Mouse (Mus musculus): ENCODE data around the gene Arhgap35. TPM values are rescaled to one million over a fixed set of nuclear protein-coding genes. Genes with fewer than 3 reads are reported as not detected.
A peak's percentile ranks its signal among the peaks of the same experiment; 100 is the strongest.

Arhgap35 gene
- polyA plus RNA-seq, 1 experiment from 2014 or later, result 2.6 TPM

DNA sequence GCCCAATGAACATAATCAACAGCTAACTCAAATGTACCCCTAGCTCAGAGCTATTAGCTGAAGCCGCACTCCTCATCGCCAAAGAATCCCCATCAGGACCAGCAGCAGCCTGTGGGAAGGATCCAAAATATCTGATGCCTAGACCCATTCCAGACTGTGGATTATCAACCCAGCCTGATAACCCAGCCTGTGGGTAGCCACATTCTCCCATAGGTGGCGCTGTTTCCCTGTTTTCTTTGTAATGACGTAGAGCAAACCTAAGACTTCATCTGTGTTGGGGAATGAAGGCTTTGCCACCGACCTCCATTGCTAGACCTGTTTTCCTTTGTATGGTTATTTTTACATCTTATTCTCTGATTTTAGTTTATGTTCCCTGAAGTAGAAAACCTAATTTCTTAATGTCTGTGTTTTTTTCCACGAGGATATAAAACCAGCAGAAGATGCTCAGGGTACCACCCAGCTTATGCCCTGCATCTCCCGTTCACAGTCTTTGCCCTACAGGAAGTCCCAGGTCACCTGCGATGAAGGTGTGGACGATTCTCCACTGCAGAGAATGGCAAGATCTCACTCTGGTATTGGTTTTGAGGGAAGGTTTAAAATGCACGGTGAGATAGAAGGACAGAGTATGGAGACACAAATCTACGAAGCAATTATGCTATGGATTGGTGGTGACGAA is 13.4 kb upstream of the Arhgap35 start:
- Histone ChIP-seq H3K27me3 (ENCODE audit: control insufficient read depth, insufficient read depth, low read depth, low read length) (no peaks in the 10 kb centered on the region), H3K27ac (ENCODE audit: low read length) (no peak overlapping the region), H3K4me3 (ENCODE audit: low read depth, low read length) (no peak overlapping the region), H3K9ac (ENCODE audit: low read depth, low read length) (no peak overlapping the region), H3K9me3 (replicated peaks; ENCODE audit: control insufficient read depth, low read length) (no peaks in the 10 kb centered on the region), H3K4me2 (ENCODE audit: low read depth, low read length) (no peak overlapping the region), H3K36me3 (ENCODE audit: control insufficient read depth, insufficient read depth) (no peaks in the 10 kb centered on the region), H3K4me1 (ENCODE audit: control insufficient read depth, low read depth, low read length) (no peaks in the 10 kb centered on the region)
- 29% methylated on average over 12 of the region's 12 CpGs for WGBS (ENCODE audit: insufficient replicate concordance)
- no peak for ATAC-seq (ENCODE audit: low read depth)

DNA sequence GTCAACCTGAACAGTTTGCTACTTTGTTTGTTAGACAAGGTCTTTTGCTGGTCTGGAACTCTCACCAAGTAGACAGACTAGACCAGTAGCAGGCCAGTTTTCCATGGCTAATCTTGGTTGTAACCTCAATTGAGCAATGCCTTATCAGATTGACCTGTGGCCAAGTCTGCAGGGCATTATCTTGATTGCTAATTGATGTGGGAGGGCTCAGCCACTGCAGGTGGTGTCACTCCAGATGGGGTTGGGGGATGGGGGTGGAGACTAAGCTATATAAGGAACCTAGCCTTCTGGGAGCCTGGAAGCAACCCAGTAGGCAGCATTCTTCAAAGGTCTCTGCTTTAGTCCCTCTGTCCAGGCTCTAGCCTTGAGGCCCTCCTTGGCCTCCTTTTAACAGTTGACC is 8.9 kb upstream of the Arhgap35 start:
- Histone ChIP-seq H3K9me3 (replicated peaks; ENCODE audit: control insufficient read depth, low read length) (no peaks in the 10 kb centered on the region), H3K36me3 (ENCODE audit: control insufficient read depth, insufficient read depth) (no peaks in the 10 kb centered on the region), H3K9ac (ENCODE audit: low read depth, low read length) (no peak overlapping the region), H3K4me1 (ENCODE audit: control insufficient read depth, low read depth, low read length) (peaks cover under 1% of the 10 kb centered on the region; the same call in 1 of the 2 replicates), H3K4me3 (ENCODE audit: low read depth, low read length) (no peak overlapping the region), H3K4me2 (ENCODE audit: low read depth, low read length) (no peak overlapping the region), H3K27me3 (ENCODE audit: control insufficient read depth, insufficient read depth, low read depth, low read length) (peaks cover 7% of the 10 kb centered on the region), H3K27ac (ENCODE audit: low read length) (no peak overlapping the region)
- ATAC-seq (ENCODE audit: low read depth), result peak; percentile 24; the same call in 1 of the 2 replicates

DNA sequence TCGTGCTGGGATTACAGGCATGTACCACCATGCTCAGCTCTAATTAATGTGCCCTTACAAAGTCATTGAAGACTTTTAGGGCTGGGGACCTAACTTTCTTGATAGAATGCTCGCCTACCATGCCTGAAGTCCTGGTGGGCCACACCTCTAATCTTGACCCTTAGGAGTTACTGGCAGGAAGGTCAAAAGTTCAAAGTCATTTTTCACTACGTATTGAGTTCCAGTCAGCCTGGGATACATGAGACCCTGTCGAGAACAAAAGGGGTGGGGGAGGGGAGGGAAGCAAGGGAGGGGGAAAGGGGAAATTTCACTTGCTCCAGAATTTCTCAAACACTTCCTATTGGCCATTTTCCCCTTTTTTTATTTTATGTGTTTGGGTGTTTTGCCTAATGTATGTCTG is 8.3 kb upstream of the Arhgap35 start:
- Histone ChIP-seq H3K4me2 (ENCODE audit: low read depth, low read length) (no peak overlapping the region), H3K9me3 (replicated peaks; ENCODE audit: control insufficient read depth, low read length) (no peaks in the 10 kb centered on the region), H3K27me3 (ENCODE audit: control insufficient read depth, insufficient read depth, low read depth, low read length) (peaks cover 9% of the 10 kb centered on the region), H3K4me3 (ENCODE audit: low read depth, low read length) (no peak overlapping the region), H3K4me1 (ENCODE audit: control insufficient read depth, low read depth, low read length) (peaks cover 6% of the 10 kb centered on the region; the same call in 1 of the 2 replicates), H3K9ac (ENCODE audit: low read depth, low read length) (no peak overlapping the region), H3K36me3 (ENCODE audit: control insufficient read depth, insufficient read depth) (no peaks in the 10 kb centered on the region), H3K27ac (ENCODE audit: low read length) (no peak overlapping the region)
- 39% methylated on average over 4 of the region's 4 CpGs for WGBS (ENCODE audit: insufficient replicate concordance)
- no peak for ATAC-seq (ENCODE audit: low read depth)

DNA sequence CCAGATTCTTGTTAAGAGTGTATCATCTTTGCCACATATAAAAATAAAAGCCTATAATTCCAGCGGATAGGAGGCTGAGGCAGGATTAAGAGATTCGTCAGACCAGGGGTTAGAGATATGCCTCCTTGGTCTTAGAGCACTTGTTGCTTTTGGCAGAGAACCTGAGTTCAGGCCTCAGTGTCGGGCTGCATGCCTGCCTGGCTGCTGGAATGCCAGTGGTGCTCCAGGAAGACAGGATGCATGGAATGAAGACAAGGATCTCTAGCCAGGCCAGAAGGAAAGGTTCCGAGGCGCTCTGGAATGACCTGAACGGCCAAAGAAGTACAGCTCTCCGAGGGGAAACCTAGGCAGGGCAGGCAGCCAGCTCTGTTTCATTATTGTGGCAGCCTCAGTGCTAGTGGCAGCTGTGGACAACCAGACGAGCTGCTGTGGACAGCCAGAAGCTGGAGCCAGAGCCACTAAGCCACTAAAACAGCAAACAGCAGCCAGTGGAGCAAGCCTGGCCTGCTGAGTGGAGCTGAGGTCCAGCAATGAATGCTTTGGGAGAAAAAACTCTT is 6.4 kb upstream of the Arhgap35 start:
- H3K4me3 ChIP-seq (ENCODE audit: low read depth, low read length), result no peak overlapping the region
- H3K4me1 ChIP-seq (ENCODE audit: control insufficient read depth, low read depth, low read length), result peaks cover 6% of the 10 kb centered on the region; the same call in 1 of the 2 replicates
- no peak overlapping the region for H3K4me2 ChIP-seq (ENCODE audit: low read depth, low read length)
- H3K36me3 ChIP-seq (ENCODE audit: control insufficient read depth, insufficient read depth), result no peaks in the 10 kb centered on the region
- H3K9me3 ChIP-seq (replicated peaks; ENCODE audit: control insufficient read depth, low read length), result no peaks in the 10 kb centered on the region
- no peak overlapping the region for H3K9ac ChIP-seq (ENCODE audit: low read depth, low read length)
- peaks cover 9% of the 10 kb centered on the region for H3K27me3 ChIP-seq (ENCODE audit: control insufficient read depth, insufficient read depth, low read depth, low read length)
- 48% methylated on average over 8 of the region's 8 CpGs for WGBS (ENCODE audit: insufficient replicate concordance)
- no peak for ATAC-seq (ENCODE audit: low read depth)
- no peak overlapping the region for H3K27ac ChIP-seq (ENCODE audit: low read length)

DNA sequence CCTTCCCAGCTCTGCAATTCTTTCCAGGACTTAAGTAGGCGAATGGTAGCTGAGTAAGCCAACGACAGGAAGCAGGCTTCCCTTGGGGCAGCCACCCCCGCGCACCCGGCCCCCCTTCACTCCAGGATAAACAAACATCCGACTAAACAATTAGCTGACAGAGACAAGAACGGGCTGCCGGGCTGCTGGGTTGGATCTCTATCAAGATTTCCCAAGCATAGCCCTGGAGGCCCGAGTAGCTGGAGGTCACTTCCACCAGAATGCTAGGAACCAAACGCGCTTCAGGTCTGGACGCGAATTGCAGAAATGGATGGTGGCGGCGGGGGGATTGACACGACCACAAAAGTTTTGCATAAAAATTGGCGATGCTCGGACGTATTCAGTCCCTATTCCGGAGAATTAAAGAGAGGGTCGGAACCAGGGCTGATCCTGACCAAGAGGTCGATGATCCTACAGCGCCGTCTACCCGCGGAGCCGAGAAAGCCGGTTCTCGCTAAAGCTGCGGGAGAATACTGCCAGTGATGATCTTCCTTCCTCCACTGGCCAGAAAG is 3.9 kb upstream of the Arhgap35 start:
- Histone ChIP-seq H3K4me3 (ENCODE audit: low read depth, low read length) (peak overlapping the region; percentile 28; the same call in 1 of the 2 replicates), H3K4me1 (ENCODE audit: control insufficient read depth, low read depth, low read length) (peaks cover 15% of the 10 kb centered on the region; the same call in 1 of the 2 replicates), H3K9ac (ENCODE audit: low read depth, low read length) (no peak overlapping the region), H3K27ac (ENCODE audit: low read length) (0 out of 2 replicates have a peak overlapping the region, but pooled peaks have one; percentile 12), H3K4me2 (ENCODE audit: low read depth, low read length) (peak overlapping the region; percentile 40), H3K27me3 (ENCODE audit: control insufficient read depth, insufficient read depth, low read depth, low read length) (peaks cover 15% of the 10 kb centered on the region), H3K9me3 (replicated peaks; ENCODE audit: control insufficient read depth, low read length) (no peaks in the 10 kb centered on the region), H3K36me3 (ENCODE audit: control insufficient read depth, insufficient read depth) (no peaks in the 10 kb centered on the region)
- ATAC-seq (ENCODE audit: low read depth), result no peak
- WGBS (ENCODE audit: insufficient replicate concordance), result under 1% methylated on average over 30 of the region's 30 CpGs

DNA sequence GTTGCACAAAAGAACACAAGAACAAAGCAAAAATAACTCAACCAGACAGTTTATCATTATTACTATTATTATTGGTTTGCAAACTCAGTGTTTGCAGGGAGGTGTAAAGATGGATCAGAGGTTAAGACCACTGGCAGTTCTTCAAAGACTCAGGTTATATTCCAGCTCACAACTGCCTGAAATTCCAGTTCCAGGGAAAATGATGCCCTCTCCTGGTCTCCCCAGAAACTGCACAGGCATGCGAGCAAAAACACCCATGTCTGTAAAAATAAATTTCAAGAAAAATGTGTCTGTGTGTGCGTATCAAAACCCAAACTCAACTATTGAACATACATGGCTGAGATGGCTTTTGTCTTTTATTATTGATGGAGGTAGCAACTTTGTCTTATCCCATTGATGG is 2.3 kb upstream of the Arhgap35 start:
- Histone ChIP-seq H3K4me2 (ENCODE audit: low read depth, low read length) (no peak overlapping the region), H3K27me3 (ENCODE audit: control insufficient read depth, insufficient read depth, low read depth, low read length) (peaks cover 18% of the 10 kb centered on the region), H3K27ac (ENCODE audit: low read length) (no peak overlapping the region), H3K9me3 (replicated peaks; ENCODE audit: control insufficient read depth, low read length) (no peaks in the 10 kb centered on the region), H3K4me3 (ENCODE audit: low read depth, low read length) (no peak overlapping the region), H3K9ac (ENCODE audit: low read depth, low read length) (no peak overlapping the region), H3K36me3 (ENCODE audit: control insufficient read depth, insufficient read depth) (no peaks in the 10 kb centered on the region), H3K4me1 (ENCODE audit: control insufficient read depth, low read depth, low read length) (peaks cover 21% of the 10 kb centered on the region)
- ATAC-seq (ENCODE audit: low read depth), result no peak
- 23% methylated on average over 2 of the region's 2 CpGs for WGBS (ENCODE audit: insufficient replicate concordance)

DNA sequence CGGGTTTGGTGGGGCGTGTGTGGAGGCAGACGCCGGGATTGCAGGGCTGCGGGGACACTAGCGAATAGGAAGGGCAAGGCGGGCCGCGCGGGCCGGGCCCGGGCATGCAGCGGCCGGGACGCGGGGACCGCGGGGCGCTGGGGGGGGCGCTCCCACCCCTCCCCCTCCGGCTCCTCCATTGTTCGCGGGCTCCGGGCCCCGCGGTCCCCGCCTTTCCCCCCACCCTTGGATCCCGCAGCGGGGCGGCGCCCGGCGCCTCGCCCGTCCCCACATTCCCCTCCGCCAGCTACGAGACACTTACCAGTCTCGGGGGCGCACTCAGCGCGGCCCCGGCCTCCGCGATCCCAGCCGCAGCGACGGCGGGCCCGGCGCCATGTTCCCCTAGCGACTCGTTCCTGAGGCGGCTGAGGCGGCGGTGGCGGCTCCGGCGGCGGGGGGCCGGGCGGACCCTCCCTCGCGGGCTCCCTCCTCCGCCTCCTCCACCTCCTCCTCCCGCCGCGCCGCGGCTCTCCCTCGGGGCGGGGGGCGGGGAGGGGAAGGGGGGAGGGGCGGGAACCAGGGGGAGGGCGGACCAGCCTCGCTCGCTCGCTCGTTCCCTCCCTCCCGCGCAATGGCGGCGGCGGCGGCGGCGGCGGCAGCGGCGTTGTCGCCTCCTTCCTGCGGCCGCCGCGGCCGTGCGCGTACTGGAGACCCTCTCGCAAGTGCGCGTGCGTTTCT is 464 bp downstream of the Arhgap35 start:
- peaks cover 18% of the 10 kb centered on the region for H3K27me3 ChIP-seq (ENCODE audit: control insufficient read depth, insufficient read depth, low read depth, low read length)
- H3K4me2 ChIP-seq (ENCODE audit: low read depth, low read length), result peak overlapping the region; percentile 86
- ATAC-seq (ENCODE audit: low read depth), result peak; percentile 50
- peaks cover 21% of the 10 kb centered on the region for H3K4me1 ChIP-seq (ENCODE audit: control insufficient read depth, low read depth, low read length)
- H3K27ac ChIP-seq (ENCODE audit: low read length), result peak overlapping the region; percentile 92
- no peaks in the 10 kb centered on the region for H3K36me3 ChIP-seq (ENCODE audit: control insufficient read depth, insufficient read depth)
- peak overlapping the region; percentile 76 for H3K9ac ChIP-seq (ENCODE audit: low read depth, low read length)
- under 1% methylated on average over 62 of the region's 101 CpGs for WGBS (ENCODE audit: insufficient replicate concordance)
- no peaks in the 10 kb centered on the region for H3K9me3 ChIP-seq (replicated peaks; ENCODE audit: control insufficient read depth, low read length)
- peak overlapping the region; percentile 75 for H3K4me3 ChIP-seq (ENCODE audit: low read depth, low read length)

DNA sequence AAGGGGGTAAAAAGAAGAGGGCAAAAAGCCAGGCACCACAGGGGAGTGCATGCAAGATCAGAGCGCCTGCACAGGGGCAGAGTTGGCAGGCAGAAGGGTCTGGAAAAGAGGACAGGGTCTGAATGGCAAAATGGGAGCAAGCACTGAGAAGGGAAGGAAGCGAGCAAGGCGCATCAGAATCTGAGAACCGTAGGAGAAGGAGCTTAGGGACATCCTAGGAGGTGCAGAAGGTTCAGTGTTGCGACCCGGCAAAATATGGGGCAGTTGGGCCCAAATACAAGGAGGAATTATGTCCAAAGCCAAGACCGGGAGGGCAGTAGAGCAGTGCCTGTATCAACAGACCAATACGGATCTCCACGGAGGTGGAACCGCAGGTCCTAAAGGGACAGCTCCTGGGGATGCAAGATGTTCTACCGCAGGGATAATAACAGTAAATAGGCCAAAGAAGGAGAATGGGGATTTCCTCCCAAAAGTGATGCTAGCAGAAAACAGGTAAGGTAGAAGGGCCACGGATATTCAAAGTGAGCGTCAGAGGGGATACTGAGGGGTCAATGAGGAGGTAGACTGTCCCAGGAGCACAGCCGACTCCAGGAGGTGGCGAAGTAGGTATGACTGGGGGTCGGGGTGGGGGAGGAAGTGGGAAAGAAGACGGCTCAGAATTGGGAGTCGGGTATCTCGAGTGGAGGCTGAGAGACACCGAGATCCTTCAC is 1.2 kb downstream of the Arhgap35 start:
- H3K4me1 ChIP-seq (ENCODE audit: control insufficient read depth, low read depth, low read length), result peaks cover 19% of the 10 kb centered on the region
- whole genome bisulfite sequencing (ENCODE audit: insufficient replicate concordance), result 6% methylated on average over 20 of the region's 20 CpGs
- H3K27me3 ChIP-seq (ENCODE audit: control insufficient read depth, insufficient read depth, low read depth, low read length), result peaks cover 11% of the 10 kb centered on the region
- H3K9ac ChIP-seq (ENCODE audit: low read depth, low read length), result peak overlapping the region; percentile 76
- no peak overlapping the region for H3K27ac ChIP-seq (ENCODE audit: low read length)
- no peaks in the 10 kb centered on the region for H3K9me3 ChIP-seq (replicated peaks; ENCODE audit: control insufficient read depth, low read length)
- H3K36me3 ChIP-seq (ENCODE audit: control insufficient read depth, insufficient read depth), result no peaks in the 10 kb centered on the region
- peak overlapping the region; percentile 86 for H3K4me2 ChIP-seq (ENCODE audit: low read depth, low read length)
- H3K4me3 ChIP-seq (ENCODE audit: low read depth, low read length), result peak overlapping the region; percentile 75
- no peak for ATAC-seq (ENCODE audit: low read depth)

Data from liver, embryonic 16.5 days (tissue).